Mouse (Mus musculus) ES-Bruce4 (cell line): ENCODE results near the gene 4930415O20Rik.

Experiments used
- CTCF ChIP-seq: IDR thresholded peaks from one replicate; pipeline ENCODE4 v1.8.1; 2011; ENCODE audit warnings: low read depth, low read length
- EP300 ChIP-seq: IDR thresholded peaks from 2 replicates; pipeline ENCODE4 v1.6.1; 2011; ENCODE audit warnings: low read depth, low read length; ENCODE audit not compliant: insufficient read depth
- POLR2A ChIP-seq: IDR thresholded peaks from one replicate; pipeline ENCODE4 v1.8.1; 2011; ENCODE audit warnings: low read length; ENCODE audit not compliant: insufficient read depth

- TF ChIP-seq POLR2A (no peak), CTCF (no peak), EP300 (no peak)
Observed at GRCm38 (mm10) chr15:98609331-98610130, 38.7 kb downstream of the 4930415O20Rik start, which contains the start of gene Adcy6.
